Mouse (Mus musculus): ENCODE data around the gene Rdh16f1.

GRCm38 (mm10) chr10:127766564-127766963, 7.0 kb downstream of the Rdh16f1 start:
- TF ChIP-seq CTCF (IDR thresholded peaks at IDR 0.05; ENCODE audit: control insufficient read depth, insufficient read depth, low read length): no peak
- TF ChIP-seq POLR2A (IDR thresholded peaks at IDR 0.05; ENCODE audit: borderline replicate concordance, control insufficient read depth, low read depth, low read length): no peak

Measured in bone marrow, adult 2 months (tissue).